Mouse (Mus musculus) lung, postnatal 0 days (tissue): ENCODE data around the gene Zfp629.

Experiments
- CTCF ChIP-seq: IDR thresholded peaks from 2 replicates; pipeline ENCODE4 v1.5.1; 2016; ENCODE audit warnings: antibody characterized with exemption, mild to moderate bottlenecking
- EP300 ChIP-seq: IDR thresholded peaks from 2 replicates; pipeline ENCODE4 v1.6.1; 2016; ENCODE audit warnings: antibody characterized with exemption, mild to moderate bottlenecking, control low read depth

- TF ChIP-seq EP300, result no peak
- TF ChIP-seq CTCF, result no peak
Observed at GRCm38 (mm10) chr7:127613501-127613900, 2.1 kb downstream of the Zfp629 start.
